Mouse (Mus musculus): ENCODE measurements around the gene Fam69a. TPM values are rescaled to one million over a fixed set of nuclear protein-coding genes. Genes with fewer than 3 reads are reported as not detected.
"Not testable (repeated sequence)": the region's sequence is repeated elsewhere in the genome, so short reads cannot be mapped to it uniquely, and the experiment has no call there.

Fam69a gene
- total RNA-seq, 2 experiments from 2014 or later, result 33.2 to 44.4 TPM

GRCm38 (mm10) chr5:107948899-107949298 is 38.0 kb downstream of the Fam69a start:
- no peak for DNase-seq (ENCODE audit: low spot score in 2 of 2)

DNA sequence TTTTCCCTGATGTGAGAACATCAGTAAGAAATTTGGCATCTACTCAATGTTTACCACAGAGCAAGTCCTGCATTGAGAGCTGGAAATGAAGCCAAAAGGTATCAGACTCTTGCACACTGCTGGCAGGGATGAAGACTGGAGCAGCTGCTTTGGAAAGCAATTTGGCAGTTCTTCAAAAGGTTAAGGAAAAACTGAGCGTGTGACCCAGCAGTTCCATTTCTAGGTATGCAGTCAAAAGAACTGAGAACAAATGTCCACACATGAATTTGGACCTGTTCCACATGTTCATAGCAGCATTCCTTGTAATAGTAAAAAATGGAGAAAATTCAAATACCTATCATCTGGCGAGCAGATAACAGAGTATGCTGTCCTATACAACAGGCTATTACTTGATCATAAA is 39.3 kb downstream of the Fam69a start:
- DNase-seq (ENCODE audit: low spot score in 2 of 2), result no peak

DNA sequence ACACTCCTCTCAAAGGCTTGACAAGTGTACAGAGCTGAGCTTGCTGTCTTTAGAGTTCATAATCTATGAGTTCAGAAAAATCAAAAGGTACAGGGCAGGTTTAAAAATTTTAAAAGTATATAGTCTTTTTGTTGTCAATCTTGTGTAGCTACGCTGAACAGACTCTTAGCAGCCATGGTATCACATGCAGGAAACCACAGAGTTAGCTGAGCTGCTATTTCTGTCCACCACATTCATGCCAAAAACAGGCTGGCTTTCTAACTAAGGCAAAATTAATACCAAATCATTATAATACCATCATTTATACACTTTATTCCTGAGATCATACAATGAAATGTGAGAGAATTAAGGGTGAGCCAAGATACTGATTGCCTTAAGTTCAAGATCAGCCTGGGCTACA is 40.4 kb downstream of the Fam69a start:
- no peak for DNase-seq (ENCODE audit: low spot score in 2 of 2)

DNA sequence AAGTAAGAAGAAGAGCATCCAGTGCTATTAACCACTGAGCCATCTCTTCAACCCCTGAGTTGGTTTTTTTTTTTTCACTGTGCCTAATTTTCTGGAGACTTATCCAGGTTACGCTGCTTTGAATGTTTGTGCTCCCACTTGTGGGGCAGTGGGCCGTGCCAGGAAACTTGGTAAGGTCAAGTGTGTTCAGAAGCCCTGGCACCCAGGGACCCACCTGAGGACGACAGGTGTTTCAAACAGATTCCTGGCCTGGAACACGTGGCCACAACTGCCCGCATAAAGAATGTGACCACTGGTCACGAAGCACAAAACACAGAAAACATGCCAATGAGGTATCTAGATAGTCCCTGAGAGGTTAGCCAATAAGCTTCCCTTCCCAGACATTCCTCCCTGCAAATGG is 43.4 kb downstream of the Fam69a start:
- DNase-seq (ENCODE audit: low spot score in 2 of 2), result no peak

- DNase-seq (ENCODE audit: low spot score in 2 of 2), result no peak
Observed at GRCm38 (mm10) chr5:107942941-107943340, 43.9 kb downstream of the Fam69a start.

GRCm38 (mm10) chr5:107941222-107941621 is 45.7 kb downstream of the Fam69a start:
- no peak for DNase-seq (ENCODE audit: low spot score in 2 of 2)

GRCm38 (mm10) chr5:107939701-107940100 is 47.2 kb downstream of the Fam69a start:
- DNase-seq (ENCODE audit: low spot score in 2 of 2), result no peak

DNA sequence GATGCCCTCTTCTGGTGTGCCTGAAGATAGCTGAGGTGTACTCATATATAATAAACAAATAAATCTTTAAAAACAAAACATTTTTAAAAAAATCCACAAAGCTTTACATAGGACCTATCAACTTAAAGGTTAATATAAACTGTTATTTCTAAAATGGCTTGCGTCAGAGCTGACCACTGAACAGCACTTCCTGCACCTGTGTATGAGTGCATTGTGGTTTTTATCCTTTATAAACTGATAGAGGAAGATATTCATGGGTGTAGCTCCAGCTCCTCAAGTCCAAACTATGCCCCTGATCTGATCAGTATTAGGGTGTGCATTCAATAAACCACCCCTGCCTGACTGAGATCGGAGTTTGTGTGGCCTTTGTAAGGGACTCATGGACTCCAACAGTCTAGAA is 48.0 kb downstream of the Fam69a start:
- DNase-seq (ENCODE audit: low spot score in 2 of 2), result no peak

GRCm38 (mm10) chr5:107938483-107938882 is 48.4 kb downstream of the Fam69a start:
- DNase-seq (ENCODE audit: low spot score in 2 of 2), result not testable (repeated sequence)

GRCm38 (mm10) chr5:107936625-107937389 is 50.1 kb downstream of the Fam69a start:
- no peak for DNase-seq (ENCODE audit: low spot score in 2 of 2)

DNA sequence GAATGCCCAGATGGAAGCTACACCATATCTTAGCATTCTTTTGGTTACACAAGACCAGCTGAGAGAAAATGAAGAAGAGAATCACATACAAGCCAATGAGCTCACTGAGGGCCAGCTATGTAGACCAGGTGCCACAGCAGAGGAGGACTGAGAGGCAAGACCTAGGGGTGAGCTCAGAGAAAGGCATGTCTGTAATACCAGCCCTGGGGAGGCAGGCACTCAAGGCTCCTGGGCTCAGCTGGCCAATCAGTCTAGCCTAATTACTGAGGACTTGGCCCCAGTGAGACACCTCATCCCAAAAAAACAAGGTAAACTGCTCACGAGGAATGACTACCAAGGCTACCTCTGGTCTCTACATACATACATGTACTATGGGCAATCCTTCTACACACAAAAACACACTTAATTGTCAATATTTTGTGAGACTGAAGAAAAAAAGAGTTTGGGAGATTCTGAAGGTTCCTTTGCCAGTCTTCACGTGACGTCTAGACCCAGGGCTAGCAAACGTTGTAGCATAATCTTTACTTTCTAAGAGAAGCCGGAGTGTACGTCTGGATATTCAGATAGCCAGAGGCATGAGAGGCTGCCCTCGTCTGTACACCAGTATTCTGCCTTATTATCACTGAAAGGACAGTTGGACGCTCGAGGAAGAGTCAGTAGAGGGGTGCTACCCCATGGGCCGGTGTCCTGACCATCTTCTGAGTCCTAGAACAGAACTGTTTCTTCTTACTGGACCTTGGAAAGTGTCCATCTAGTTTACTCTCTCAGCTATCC is 51.9 kb downstream of the Fam69a start:
- DNase-seq (ENCODE audit: low spot score in 2 of 2), result no peak

DNA sequence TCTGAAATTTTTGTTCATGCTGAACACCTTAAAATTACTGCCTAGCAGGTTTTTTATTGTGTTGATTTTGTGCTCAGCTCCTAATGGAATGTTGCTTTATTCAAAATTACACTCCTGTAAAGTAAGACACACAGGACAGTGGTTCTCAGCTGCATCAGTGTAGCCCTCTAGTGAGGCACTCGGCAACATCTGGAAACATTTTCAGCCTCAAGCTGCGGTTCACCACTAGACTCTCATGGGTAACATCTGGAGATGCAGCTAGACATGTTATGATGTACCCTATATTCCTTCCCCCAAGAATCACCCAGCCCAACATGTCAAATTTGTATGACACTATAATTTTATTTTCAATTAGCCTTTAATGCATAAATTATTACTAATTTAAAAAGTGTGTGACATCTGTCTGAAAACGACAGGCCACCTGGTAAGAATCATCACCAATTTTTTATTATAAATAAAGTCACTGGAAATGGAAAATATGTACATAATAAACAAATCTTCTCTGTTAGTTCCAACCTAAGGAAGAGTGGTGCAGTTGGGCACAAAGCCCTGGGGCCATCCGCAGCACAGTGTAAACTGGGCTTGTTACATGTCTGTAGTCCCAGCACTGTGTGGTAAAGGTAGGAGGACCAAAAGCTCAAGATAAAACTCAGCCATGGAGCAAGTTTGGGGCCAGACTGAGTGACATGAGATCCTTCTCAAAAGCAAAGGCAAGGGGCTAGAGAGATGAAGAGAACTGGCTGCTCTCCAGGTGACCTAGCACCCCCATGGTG is 53.5 kb downstream of the Fam69a start:
- DNase-seq (ENCODE audit: low spot score in 2 of 2), result no peak

GRCm38 (mm10) chr5:107932556-107932955 is 54.3 kb downstream of the Fam69a start:
- DNase-seq (ENCODE audit: low spot score in 2 of 2), result no peak

DNA sequence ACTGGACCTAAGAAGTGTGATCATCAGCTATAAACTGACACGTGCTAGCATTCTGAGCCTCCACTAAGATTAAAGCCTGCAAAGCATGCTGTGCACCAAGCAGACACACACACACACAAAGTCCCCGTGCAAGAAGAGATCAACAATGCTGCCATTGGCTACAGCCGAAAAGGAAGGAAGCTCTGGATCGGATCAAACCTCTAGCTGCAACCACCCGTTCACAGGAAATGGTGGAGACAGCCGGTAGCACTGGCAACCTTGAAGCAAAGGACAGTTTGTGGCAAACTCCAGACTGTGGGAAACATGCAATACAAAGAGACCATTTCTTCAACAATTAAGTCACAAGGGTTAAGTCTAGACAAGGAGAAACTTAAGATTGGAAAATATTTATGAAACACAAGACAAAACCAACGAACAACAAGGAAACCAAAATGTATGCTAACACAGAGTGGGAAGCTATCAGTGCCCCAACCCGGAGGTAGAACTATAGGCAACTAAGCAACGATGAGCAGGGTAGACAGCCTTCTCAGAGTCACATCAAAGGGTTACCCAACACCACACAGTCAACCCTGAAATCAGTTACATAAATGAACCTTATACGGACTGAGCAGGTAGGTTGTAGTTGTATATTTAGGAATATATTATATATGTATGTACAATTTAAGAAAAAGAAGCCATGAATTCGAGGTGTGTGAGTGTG is 60.2 kb downstream of the Fam69a start:
- DNase-seq (ENCODE audit: low spot score in 2 of 2), result no peak

- DNase-seq (ENCODE audit: low spot score in 2 of 2), result no peak
Observed at GRCm38 (mm10) chr5:107924564-107924963, 62.3 kb downstream of the Fam69a start.

GRCm38 (mm10) chr5:107922836-107923235 is 64.0 kb downstream of the Fam69a start:
- no peak for DNase-seq (ENCODE audit: low spot score in 2 of 2)

GRCm38 (mm10) chr5:107921400-107922252 is 65.3 kb downstream of the Fam69a start:
- DNase-seq (ENCODE audit: low spot score in 2 of 2), result peak in 1 of 2 experiments; percentile 85

DNA sequence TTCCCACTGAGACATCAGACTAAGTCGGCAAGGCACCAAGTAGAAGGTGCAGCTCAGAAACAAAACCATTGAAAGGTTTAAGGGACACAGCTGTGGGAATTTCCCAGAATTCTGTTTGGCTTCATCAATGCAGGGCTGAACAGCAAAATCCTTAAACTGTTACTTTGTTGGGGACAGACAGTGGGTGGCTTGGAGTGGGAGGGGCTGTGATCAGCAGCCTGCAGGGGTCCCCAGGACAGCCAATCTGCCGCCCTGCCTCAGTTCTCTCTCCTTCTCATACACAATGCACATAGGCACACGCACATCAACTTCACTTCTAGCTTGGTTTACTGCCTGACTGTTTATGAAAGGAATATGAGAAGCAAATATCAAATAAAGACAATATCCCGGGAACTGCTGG is 71.6 kb downstream of the Fam69a start:
- no peak for DNase-seq (ENCODE audit: low spot score in 2 of 2)

GRCm38 (mm10) chr5:107911012-107911411 is 75.9 kb downstream of the Fam69a start:
- DNase-seq (ENCODE audit: low spot score in 2 of 2), result no peak

DNA sequence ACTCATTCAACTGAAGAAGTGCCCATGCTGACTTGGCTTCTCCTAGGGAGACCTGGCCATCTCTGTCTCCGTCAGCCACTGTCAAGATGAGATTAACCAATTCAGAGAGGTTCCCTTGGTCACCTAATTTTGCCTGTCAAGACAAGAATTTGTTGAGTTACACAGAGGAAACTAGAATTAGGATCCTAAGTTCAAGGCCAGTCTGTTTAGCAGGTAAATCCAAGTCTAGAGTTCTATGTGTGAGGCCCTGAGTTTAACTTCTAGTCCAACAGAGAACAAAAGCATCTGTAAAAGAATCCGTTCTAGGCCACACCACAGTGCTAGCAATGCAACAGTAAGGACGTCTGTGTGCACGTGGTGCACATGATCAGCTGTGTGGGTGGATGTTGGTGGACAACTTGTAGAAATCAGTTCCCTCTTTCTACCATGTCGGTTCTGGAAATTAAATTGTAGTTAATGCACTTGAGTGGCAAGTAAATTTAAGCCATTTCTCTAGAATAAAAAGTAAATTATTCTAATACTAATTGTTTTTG is 76.7 kb downstream of the Fam69a start:
- DNase-seq (ENCODE audit: low spot score in 2 of 2), result no peak
